Mouse (Mus musculus): ENCODE results near the gene Ankdd1a.

The Ankdd1a gene

DNA sequence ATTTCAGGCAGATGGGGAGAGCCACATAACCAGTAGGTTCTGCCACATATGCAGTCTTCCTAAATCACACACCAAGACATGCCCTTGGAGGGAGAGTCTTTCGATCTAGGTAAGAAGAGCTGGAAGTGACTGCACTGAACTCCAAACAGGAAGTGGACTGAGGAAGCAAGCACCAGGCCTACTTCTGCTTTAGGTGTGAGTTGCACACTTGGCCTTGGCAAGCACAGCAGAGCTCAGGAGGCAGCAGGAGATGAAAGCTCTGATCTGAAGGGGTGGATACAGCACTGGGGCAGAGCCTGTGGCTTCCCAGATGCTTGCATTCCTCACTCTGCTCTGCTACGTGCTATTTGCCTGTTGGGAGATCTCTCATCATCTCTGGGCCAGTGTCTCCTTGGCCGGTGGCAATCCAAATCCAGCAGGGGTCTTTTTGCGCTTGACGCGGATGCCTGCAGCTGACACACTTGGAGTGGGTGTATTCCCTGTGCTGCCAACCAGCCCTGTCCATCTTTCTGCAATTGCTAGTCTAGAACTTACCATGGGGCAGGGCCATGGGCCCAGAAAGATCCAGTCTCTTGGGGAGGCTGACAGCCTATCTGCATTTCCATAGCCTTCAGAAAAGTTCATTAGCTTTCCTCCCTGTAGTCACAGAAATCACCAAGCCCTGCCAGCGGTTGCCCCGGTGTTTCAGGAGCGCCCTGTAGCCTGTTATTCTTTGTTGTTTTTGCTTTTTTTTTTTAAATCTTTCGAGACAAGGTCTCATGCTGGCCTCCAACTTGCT, 25.8 kb upstream of the Ankdd1a start:
- DNase-seq (ENCODE audit: low read depth, low spot score), result no peak

DNA sequence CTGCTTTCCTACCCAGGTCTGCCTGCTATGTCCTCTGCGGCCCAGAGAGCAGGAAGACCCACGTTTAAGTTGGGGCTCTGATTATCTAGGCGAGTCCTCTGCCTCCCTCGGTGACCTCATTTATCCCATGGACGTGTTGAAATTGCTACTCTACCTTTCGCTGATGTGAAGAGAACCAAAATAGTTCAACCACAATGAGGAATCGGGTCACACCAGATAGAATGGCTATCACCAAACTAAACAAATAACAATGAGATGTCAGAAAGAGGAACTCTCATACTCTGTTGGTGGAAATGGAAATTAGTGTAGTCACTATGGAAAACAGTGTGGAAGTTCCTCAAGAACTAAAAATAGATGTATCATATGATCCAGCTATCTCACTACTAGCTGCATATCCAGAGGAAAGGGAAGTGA, 22.1 kb upstream of the Ankdd1a start:
- DNase-seq (ENCODE audit: low read depth, low spot score), result no peak

DNA sequence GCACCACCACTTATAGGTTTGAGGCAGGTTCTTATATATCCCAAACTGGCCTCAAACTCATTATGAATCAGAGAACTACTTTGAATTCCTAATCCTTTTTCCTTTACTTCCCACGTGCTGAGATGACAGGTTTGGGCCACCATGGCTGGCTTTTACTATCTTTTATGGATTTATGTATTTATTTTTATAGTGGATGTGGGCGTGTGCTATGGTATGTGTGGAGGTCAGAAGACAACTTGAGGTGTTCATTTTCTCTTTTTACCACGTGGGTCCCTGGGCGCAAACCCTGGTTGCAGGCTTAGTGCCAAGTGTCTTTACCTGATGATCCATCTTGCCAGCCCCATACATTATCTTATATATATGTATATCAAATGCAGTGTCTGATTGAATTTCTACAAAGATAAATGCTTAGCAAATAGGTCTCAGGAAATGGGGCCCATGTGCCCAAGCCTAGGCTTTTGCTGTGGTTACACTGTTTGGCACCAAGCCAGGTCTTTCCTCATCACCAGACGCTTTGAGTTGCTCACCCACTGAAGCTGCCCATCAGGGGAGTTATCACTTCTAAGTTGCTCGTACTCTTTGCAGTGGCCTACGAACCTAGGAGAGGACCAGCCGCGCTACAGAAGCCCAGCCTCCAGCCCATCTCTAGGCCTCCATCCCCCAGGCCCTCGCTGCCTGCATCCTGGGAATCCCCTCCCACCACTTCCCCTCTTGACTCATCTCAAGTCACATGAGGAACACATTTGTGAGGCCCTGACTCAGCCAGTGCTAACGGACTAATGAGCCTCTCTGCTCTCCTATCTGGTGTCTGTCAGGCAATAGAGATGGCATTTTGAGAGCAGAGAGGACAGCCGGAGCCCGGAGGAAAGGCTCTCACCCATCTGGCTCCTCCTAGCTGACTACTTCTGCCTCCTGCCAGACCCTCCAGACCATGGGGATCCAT, 21.4 kb upstream of the Ankdd1a start:
- DNase-seq (ENCODE audit: low read depth, low spot score), result no peak

DNA sequence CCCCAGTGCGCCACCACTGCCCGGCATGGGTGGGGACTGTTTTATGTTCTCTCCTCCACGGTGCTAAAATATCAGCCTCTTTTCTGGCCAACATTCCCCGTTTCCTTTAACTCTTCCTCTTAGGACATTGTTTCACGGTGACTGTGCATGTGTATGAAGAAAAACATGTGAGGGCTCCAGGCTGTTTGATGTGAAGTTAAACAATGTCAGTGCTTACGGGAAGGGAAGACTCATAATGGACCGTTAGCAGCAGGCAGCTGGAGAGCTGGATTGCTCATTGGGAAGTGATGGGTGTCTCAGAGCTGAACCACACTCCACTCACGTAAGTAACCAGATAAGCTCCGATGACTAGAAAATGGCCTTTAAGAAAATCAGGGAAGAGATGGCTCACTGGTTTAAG, 19.7 kb upstream of the Ankdd1a start:
- DNase-seq (ENCODE audit: low read depth, low spot score), result no peak

DNA sequence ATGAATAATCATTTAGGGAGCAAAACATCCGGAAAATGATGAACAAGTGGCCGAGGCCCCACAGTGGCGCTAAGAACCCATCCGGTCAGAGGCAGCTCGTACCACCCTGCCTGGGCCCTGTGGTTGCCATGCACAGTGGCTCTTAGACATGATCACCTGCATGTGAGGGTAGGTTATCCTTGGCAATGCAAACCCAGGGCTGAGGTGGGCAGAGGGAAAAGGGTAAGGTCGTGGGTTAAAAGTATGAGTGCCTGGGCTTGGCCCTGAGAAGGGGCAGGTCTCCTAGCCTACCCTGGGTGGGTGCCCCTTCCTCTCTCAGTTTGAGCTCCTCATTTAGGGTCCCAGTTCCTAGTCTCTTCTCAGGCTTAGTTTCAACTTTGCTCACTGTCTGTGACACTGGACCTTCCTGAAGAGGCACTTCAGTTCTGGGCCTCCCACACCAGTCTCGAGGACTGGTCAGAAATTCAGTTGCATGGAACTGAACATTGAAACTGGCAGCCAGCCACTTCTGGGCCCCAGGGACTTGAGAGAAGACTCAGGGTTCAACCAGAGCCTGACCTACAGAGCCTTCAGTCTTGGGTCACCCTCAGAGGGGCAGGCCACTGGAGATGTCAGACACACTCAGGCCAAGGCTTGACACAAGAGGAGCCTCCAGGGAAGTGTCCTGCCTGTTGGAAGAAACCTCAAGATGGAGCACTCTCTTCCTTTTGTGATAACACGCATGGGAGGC, 18.1 kb upstream of the Ankdd1a start:
- no peak for DNase-seq (ENCODE audit: low read depth, low spot score)

DNA sequence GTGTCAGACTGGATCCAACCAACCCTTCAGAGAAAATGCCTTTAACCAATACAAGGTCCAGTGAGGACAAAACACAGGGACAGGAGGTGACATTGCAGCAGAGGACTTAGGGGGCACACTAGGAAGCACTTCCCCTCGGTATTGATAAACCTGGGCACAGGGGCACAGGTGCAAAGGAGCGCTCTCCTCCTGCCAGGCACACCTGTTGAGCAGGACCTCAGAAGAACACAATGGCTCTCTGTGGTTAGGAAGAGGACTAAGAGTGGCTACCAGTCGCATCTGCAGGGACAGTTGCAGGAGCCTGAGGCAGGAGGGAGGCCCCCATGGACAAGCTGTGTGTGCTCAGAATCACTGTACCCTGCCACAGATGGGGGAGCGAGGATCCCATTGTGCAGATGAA, 16.5 kb upstream of the Ankdd1a start:
- no peak for DNase-seq (ENCODE audit: low read depth, low spot score)

DNA sequence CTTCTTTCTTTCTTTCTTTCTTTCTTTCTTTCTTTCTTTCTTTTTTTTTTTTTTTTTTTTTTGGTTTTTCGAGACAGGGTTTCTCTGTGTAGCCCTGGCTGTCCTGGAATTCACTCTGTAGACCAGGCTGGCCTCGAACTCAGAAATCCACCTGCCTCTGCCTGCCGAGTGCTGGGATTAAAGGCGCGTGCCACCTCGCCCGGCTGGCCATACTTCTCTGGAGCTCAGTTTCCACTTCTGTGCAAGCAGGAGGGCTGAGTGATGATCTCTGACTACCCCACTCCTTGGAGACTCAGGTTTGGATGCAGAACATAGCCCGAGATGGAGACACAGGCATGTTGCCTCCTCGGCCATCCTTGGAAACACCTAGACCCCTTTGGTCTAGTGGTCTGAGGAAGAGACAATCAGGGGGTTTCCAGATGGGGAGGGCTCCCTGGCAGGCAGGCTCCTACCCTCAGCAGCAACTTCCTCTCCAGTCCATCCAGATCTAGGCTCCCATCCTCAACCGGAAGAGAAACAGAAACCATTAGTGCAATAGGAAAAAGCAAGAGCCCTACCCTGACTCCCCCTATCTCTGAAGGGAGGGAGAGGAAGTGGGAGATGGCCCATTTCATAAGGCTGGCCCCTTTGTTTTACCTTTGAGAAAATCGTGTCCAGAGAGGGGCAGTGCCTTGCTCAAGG, 15.9 kb upstream of the Ankdd1a start:
- DNase-seq (ENCODE audit: low read depth, low spot score), result no peak

DNA sequence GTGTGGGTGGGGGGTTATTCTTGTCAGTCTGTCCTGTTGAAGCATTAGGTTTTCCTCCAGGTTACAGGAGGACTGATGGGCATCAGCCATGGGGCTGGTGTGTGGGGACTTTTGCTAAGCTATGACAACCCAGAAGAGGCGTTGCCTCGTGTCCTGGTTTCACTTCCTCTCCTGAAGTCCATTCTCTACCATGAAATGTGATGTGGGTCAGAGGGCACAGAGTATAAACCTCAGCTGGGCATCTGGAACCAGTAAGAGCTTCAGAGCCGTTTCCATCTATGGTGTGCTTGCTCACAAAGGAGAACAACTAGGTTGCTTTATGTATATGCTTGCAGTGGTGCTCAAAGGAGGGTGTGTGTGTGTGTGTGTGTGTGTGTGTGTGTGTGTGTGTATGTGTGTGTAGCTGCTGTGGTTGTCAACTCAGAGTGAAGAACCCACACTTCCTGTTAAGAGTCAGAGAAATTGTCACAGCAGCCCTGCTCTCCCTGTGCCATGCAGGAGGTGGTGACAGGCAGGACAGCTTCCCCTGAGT, 15.3 kb upstream of the Ankdd1a start:
- DNase-seq (ENCODE audit: low read depth, low spot score), result no peak

DNA sequence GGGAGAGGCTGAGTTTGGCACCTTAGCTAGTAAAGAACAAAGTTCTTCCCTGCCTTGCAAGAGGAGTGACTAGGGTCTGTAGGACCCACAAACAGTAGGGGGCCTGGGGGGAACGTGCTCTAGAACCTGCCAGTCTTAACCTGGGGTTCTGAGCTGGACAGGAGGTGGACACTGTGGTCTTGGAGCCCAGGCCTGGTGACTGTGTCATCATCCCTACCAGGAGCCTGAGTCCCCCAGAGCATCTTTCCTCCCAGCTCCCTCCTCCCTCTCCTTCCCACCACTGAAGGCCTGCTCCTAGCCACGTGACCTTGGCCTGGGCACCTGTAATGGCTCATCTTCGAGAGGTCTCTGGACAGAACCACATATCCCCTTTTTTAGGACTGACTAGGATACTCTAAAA, 14.1 kb upstream of the Ankdd1a start:
- DNase-seq (ENCODE audit: low read depth, low spot score), result no peak

DNA sequence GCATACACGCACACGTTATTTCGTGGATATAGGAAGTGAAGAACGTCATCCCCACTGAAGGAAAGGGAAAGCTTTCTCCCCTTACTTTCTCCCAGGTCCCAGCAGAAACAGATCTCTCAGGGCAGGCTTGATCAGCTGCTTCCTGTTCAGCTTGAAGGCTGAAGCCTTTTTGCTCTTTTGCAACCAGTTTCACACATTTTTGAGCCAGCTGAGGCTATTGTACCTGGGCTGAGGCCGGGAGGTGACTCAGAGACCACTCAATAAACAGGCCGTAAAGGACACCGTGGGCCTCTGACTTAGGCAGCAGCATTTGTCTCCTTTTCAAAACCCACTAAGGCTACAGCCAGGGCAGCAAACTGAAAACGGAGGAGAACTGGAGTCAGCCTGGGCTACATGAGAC, 13.0 kb upstream of the Ankdd1a start:
- DNase-seq (ENCODE audit: low read depth, low spot score), result no peak

DNA sequence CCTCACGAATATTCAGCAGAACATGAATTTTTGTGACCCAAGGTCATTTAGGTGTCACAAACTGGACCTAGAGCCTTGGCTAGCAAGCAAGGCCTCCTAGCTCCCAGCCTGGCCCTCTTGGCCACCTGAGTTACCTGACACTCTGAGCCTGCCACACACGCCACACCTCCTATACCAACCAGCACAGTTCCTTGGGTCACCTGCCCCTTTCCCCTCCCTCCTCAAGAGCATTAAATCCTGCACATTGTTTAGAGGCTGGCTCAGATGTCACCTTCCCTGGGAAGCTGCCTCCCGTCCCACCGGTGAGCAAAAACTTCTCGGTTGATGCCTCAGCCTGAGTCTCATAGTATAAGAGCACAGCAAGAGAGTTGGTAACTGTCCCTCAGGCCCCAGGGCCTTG, 11.3 kb upstream of the Ankdd1a start:
- DNase-seq (ENCODE audit: low read depth, low spot score), result no peak

DNA sequence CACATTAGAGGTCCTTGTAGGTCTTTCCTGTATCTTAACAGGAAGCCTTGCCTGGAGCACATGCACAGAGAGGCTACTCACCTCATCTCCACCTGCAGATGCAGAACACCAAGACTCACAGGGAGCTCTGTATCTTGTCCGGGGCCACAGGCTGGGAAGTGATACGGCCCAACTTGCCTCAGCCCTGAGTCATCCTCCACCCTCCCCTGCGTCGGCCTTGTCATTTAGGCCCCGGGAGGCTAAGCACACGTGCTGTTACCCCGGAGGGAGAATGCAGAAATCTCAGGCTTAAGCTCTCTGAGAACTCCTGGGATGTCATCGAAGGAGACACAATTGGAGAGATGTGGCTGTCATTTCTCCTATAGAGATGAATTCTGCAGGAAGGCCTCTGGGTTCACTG, 9.7 kb upstream of the Ankdd1a start:
- DNase-seq (ENCODE audit: low read depth, low spot score), result no peak

DNA sequence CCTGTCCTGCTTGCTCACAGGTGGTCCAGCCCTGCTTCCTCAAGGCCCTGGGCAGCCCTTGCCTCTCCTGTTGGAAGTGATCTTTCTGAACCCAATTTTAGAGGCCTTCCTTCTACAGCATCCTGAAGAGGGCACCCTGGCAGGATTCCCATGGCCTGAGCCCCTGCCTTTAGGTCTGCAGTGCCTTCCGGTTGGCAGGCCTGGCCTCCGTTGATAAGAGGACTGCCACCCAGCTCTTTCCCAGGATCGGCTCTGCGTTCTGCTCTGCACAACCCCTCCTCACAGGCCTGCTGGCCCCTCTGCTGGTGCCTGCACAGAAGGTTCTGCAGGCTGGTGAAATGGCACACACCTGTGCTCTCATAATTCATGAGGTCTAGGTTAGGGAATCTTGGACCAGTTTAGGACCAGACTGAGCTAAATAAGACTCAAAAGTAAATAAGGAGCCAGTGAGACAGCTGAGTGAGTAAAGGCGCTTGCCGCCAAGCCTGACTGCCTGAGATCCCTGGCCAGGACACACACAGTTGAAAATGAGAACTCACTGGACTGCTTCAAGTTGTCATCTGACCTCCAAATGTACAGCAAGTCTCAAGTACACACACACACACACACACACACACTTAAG, 8.5 kb upstream of the Ankdd1a start:
- DNase-seq (ENCODE audit: low read depth, low spot score), result no peak

DNA sequence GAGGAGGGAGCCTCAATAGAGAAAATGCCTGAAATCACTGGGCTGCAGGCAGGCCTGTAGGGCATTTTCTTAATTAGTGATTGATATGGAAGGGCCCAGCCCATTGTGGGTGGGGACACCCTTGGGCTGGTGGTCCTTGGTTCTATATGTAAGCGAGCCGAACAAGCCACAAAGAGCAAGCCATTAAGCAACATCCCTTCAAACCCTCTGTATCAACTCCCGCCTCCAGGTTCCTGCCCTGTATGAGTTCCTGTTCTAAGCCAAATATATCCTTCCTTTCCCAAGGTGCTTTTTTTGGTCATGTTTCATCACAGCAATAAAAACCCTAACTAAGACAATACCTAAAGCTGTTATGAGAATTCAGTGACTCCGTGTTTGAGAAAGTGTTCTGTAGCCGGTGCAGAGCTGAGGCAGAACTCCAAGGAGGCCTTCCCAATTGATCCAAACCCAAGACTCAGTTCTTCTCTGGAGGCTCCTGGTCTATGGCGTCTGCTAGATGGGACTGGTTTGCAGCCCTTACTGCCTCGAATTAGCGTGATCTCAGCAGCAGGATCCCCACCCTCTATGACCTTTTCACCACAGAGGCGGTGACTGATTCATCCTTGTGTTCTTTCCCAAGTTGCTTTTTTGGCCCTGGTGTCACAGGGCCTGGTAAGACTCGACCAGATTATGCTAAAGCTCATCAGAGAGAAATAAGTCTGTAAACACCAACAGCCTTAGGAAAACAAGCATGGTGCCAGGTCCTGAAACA, 5.6 kb upstream of the Ankdd1a start:
- no peak for DNase-seq (ENCODE audit: low read depth, low spot score)

DNA sequence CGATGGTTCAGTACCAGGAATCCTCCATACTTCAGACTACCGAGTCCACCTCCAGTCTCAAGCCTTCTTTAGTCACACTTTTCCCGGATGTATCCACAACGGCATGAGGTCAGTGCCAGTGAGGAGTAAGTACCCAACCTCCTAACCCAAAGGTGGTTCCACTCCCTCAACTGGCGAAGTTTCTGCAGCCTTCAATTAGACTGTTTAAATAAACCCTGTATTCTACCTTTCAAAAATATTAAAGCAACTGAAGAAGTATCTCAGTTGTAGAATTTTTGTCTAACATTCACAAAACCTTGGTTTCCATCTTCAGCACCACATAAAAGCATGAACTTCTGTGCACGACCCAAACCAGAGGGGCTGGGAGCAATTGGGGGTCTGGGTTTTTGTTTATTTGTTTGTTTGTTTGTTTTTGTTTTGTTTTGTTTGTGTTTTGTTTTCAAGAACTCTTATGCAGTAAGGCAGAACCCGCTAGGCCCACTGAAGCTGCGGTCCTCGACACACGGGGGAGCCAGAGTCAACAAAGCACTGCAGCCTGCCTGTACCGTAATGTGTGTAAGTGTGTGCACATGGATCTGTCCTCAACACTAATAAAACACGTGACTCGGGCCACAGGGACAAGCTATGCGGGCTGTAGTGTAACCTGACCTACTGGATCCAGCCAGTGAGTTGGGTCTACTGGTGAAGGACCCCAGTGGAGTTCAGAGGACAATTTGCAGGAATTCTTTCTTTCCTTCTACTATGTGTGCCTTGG, 3.8 kb upstream of the Ankdd1a start:
- DNase-seq (ENCODE audit: low read depth, low spot score), result peak; percentile 53

DNA sequence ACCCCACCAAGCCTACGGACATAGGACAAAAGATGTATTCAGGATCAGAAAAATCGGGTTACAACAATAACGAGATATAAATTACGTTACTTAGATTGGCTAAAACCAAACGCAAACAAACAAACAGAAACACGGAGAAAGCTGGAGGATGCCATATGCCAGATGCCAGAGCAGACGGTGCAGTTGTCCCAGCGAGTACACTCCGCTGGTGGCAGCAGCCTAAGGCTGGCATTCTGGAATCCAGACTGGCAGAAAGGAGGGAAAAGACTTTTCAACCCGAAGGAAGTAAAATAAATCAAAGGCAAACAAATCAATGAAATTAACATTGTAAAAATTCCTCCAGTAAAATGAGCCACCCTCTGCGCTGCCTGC, 498 bp upstream of the Ankdd1a start:
- no peak for DNase-seq (ENCODE audit: low read depth, low spot score)

DNA sequence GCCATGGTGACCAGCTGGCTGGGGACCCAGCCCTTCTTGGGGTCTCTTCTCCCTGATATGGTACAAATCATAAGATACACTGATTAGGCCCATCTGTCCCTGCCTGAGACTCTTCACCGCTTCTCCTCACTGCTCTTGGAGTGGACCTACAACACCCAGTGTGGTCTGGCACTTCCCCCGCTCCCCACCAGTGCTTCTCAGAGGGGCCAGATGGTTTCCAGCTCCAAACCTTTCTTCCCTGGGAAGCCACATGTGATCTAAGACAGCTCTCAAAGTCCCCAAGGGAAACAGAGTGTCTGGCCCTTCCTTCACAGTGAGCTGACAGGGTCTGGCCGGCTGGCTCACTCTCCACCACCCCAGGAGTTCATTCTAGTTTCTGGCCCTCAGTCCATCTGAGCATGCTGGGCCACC, 5.1 kb downstream of the Ankdd1a start:
- no peak for DNase-seq (ENCODE audit: low read depth, low spot score)

DNA sequence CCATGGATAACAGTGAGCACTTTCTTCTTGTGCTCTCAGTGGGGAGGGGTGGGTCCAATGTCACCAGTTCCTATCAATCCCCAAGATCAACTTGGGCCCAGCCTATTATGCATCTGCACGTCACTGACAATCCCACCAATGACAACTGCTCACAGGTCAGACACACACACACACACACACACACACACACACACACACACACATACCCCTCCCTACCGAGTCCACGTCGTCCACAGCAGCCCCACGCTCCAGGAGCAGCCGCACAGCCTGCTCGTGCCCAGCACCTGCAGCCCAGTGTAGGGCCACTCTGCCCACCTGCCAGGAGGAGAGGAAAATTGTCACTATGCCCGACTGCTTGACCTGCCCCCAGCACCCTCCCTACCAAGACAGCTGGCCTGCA, 5.6 kb downstream of the Ankdd1a start:
- DNase-seq (ENCODE audit: low read depth, low spot score), result no peak

DNA sequence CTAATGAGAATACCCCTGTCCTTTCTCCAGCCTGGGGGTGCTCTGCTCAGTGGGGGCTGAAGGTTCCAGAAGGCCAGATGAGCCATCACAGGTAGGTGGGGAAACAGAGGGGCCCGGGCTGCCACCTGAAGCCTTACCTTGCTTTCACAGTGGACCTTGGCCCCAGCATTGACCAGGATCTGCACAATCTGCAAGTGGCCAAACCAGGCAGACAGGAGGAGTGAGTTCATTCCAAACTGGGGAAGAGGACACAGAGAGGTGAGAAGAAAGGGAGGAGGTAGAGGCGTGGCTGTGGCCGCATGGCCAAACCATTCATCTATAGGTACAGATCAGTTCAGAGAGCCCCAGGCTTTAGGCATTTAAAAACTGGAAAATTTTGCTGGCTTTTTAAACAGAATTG, 7.5 kb downstream of the Ankdd1a start:
- DNase-seq (ENCODE audit: low read depth, low spot score), result no peak

DNA sequence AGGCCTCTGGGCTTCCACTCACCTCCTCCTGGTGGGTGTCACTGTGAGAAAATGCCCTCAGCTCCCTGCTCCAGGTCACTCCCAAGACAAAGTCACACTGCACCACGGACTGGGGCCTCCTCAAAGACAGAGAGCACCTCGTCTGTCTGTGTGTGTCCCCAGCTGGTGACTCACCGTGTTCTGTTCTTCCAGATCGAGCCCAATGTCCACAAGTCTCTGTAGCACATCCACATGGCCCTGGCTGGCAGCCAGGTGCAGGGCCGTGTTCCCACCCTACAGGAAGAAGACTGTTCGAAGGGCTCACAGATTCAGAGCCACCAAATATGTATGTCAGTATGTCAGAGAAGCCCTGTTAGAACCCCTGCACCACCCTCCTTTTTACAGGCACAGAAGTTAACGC, 11.5 kb downstream of the Ankdd1a start:
- DNase-seq (ENCODE audit: low read depth, low spot score), result no peak

Data from telencephalon, adult 2 months (tissue).